Mouse (Mus musculus) cerebellum, adult 2 months (tissue): ENCODE results near the gene Rpl36a-ps1.

Experiments
- CTCF ChIP-seq: fragments of 200-500 bp; IDR thresholded peaks from 2 replicates; pipeline ENCODE4 v1.5.1; 2011; ENCODE audit warnings: low read depth, mild to moderate bottlenecking, control low read depth, low read length, moderate library complexity, borderline replicate concordance; ENCODE audit not compliant: insufficient read depth
- POLR2A ChIP-seq: fragments of 200-500 bp; IDR thresholded peaks from 2 replicates; pipeline ENCODE4 v1.6.1; 2011; ENCODE audit warnings: low read length, control low read depth, borderline replicate concordance; ENCODE audit not compliant: insufficient read depth

- no peak for TF ChIP-seq CTCF
- no peak for TF ChIP-seq POLR2A
Observed at GRCm38 (mm10) chr14:99032596-99032995, 38.5 kb upstream of the Rpl36a-ps1 start.
